Mouse (Mus musculus) E14TG2a.4 (cell line): ENCODE data around the gene Dao.

ENCODE experiments used
- H3K27me3 ChIP-seq: 2 replicates; pipeline ENCODE4 v1.6.1; 2014; ENCODE audit warnings: low read length, control low read depth; ENCODE audit not compliant: insufficient read depth
- H3K36me3 ChIP-seq: 2 replicates; pipeline ENCODE4 v1.6.1; 2014; ENCODE audit warnings: low read length, control low read depth; ENCODE audit not compliant: insufficient read depth
- H3K4me1 ChIP-seq: replicated peaks from 2 replicates; pipeline ENCODE4 v1.6.1; 2014; ENCODE audit warnings: low read depth, low read length, control low read depth
- H3K4me3 ChIP-seq: replicated peaks from 2 replicates; pipeline ENCODE4 v1.5.1; 2014; ENCODE audit warnings: mild to moderate bottlenecking, low read length
- H3K9me3 ChIP-seq: 2 replicates; pipeline ENCODE4 v1.6.1; 2014; ENCODE audit warnings: low read length, control low read depth
- CTCF ChIP-seq: conservative IDR thresholded peaks from 2 replicates; pipeline ENCODE4 v1.5.1; 2014; ENCODE audit warnings: low read length
- NANOG ChIP-seq: IDR thresholded peaks from 2 replicates; pipeline ENCODE4 v1.6.1; 2014; ENCODE audit warnings: borderline replicate concordance, low read length, mixed read lengths
- POU5F1 ChIP-seq: IDR thresholded peaks from 2 replicates; pipeline ENCODE4 v1.6.1; 2014; ENCODE audit warnings: low read length, borderline replicate concordance

Dao gene

GRCm38 (mm10) chr5:113986182-113986961 is 17.1 kb upstream of the Dao start:
- TF ChIP-seq POU5F1: no peak
- no peak for TF ChIP-seq NANOG
- TF ChIP-seq CTCF: no peak

GRCm38 (mm10) chr5:113989437-113990024 is 14.0 kb upstream of the Dao start:
- Histone ChIP-seq H3K4me1 (peaks cover 67% of the 10 kb centered on the region), H3K4me3 (no peak overlapping the region), H3K9me3 (no peaks in the 10 kb centered on the region)

More at GRCm38 (mm10) chr5:113986182-113986961, 17.1 kb upstream of the Dao start:
- Histone ChIP-seq H3K4me3 (no peak overlapping the region; the same call in 1 of the 2 replicates), H3K4me1 (peaks cover 60% of the 10 kb centered on the region), H3K36me3 (peaks cover 21% of the 10 kb centered on the region), H3K9me3 (no peaks in the 10 kb centered on the region), H3K27me3 (no peaks in the 10 kb centered on the region)

GRCm38 (mm10) chr5:113990593-113990992 is 12.9 kb upstream of the Dao start:
- Histone ChIP-seq H3K4me1 (peaks cover 65% of the 10 kb centered on the region), H3K4me3 (no peak overlapping the region), H3K27me3 (peaks cover under 1% of the 10 kb centered on the region; the same call in 1 of the 2 replicates), H3K36me3 (peaks cover 13% of the 10 kb centered on the region), H3K9me3 (no peaks in the 10 kb centered on the region)
- TF ChIP-seq POU5F1 (no peak), CTCF (no peak), NANOG (no peak)

More at GRCm38 (mm10) chr5:113989437-113990024, 14.0 kb upstream of the Dao start:
- no peaks in the 10 kb centered on the region for H3K27me3 ChIP-seq
- H3K36me3 ChIP-seq: peaks cover 13% of the 10 kb centered on the region
- no peak for TF ChIP-seq CTCF
- TF ChIP-seq POU5F1: no peak
- TF ChIP-seq NANOG: no peak

- Histone ChIP-seq H3K27me3 (peaks cover 2% of the 10 kb centered on the region; the same call in 1 of the 2 replicates), H3K4me1 (peaks cover 61% of the 10 kb centered on the region), H3K9me3 (no peaks in the 10 kb centered on the region), H3K36me3 (peaks cover 13% of the 10 kb centered on the region), H3K4me3 (no peak overlapping the region)
- TF ChIP-seq POU5F1: no peak
- TF ChIP-seq CTCF: no peak
- no peak for TF ChIP-seq NANOG
These were observed 12.4 kb upstream of the Dao start for GRCm38 (mm10) chr5:113991141-113991540.

- Histone ChIP-seq H3K9me3 (no peaks in the 10 kb centered on the region), H3K4me3 (peak overlapping the region; percentile 79), H3K27me3 (peaks cover 2% of the 10 kb centered on the region; the same call in 1 of the 2 replicates), H3K4me1 (peaks cover 54% of the 10 kb centered on the region), H3K36me3 (peaks cover 8% of the 10 kb centered on the region)
- no peak for TF ChIP-seq CTCF
- no peak for TF ChIP-seq NANOG
- TF ChIP-seq POU5F1: no peak
These were observed 11.1 kb upstream of the Dao start for GRCm38 (mm10) chr5:113992339-113992831.

GRCm38 (mm10) chr5:113993031-113993486 is 10.4 kb upstream of the Dao start:
- H3K4me3 ChIP-seq: peak overlapping the region; percentile 79
- H3K9me3 ChIP-seq: no peaks in the 10 kb centered on the region
- peaks cover 8% of the 10 kb centered on the region for H3K36me3 ChIP-seq
- peaks cover 2% of the 10 kb centered on the region; the same call in 1 of the 2 replicates for H3K27me3 ChIP-seq
- H3K4me1 ChIP-seq: peaks cover 47% of the 10 kb centered on the region
- TF ChIP-seq NANOG (no peak), CTCF (no peak), POU5F1 (no peak)

- peak within 1 kb of the TSS; percentile 79 for H3K4me3 ChIP-seq
- no peak for TF ChIP-seq CTCF
- no peak for TF ChIP-seq POU5F1
- no peak for TF ChIP-seq NANOG
- H3K36me3 ChIP-seq: peaks cover 8% of the 10 kb centered on the region
- H3K9me3 ChIP-seq: no peaks in the 10 kb centered on the region
- peaks cover 2% of the 10 kb centered on the region; the same call in 1 of the 2 replicates for H3K27me3 ChIP-seq
- H3K4me1 ChIP-seq: peaks cover 47% of the 10 kb centered on the region
These were observed 9.7 kb upstream of the Dao start, which contains the start of gene Ssh1 for GRCm38 (mm10) chr5:113993487-113994465. Ssh1 (minus strand) TSS chr5:113993894.
